Mouse (Mus musculus): ENCODE data around the gene Ppm1m.
A peak's percentile ranks its signal among the peaks of the same experiment; 100 is the strongest.

Ppm1m gene

GRCm38 (mm10) chr9:106220894-106221523 is 21.5 kb upstream of the Ppm1m start:
- DNase-seq (ENCODE audit: low read depth, low spot score) = no peak

GRCm38 (mm10) chr9:106216971-106217370 is 17.4 kb upstream of the Ppm1m start:
- no peak for DNase-seq (ENCODE audit: low read depth, low spot score)

- peak; percentile 66 for DNase-seq (ENCODE audit: low read depth, low spot score)
Measured at GRCm38 (mm10) chr9:106215341-106216125, 16.0 kb upstream of the Ppm1m start.

- no peak for DNase-seq (ENCODE audit: low read depth, low spot score)
Measured at GRCm38 (mm10) chr9:106212594-106212981, 13.0 kb upstream of the Ppm1m start.

GRCm38 (mm10) chr9:106211680-106212593 is 12.4 kb upstream of the Ppm1m start:
- DNase-seq (ENCODE audit: low read depth, low spot score) = peak; percentile 92

GRCm38 (mm10) chr9:106210853-106211609 is 11.5 kb upstream of the Ppm1m start:
- peak; percentile 71 for DNase-seq (ENCODE audit: low read depth, low spot score)

GRCm38 (mm10) chr9:106209954-106210353 is 10.4 kb upstream of the Ppm1m start:
- DNase-seq (ENCODE audit: low read depth, low spot score) = no peak

GRCm38 (mm10) chr9:106208181-106208580 is 8.6 kb upstream of the Ppm1m start:
- no peak for DNase-seq (ENCODE audit: low read depth, low spot score)

GRCm38 (mm10) chr9:106206515-106206914 is 7.0 kb upstream of the Ppm1m start:
- DNase-seq (ENCODE audit: low read depth, low spot score) = no peak

GRCm38 (mm10) chr9:106205713-106206290 is 6.3 kb upstream of the Ppm1m start:
- DNase-seq (ENCODE audit: low read depth, low spot score) = no peak

GRCm38 (mm10) chr9:106203990-106204851 is 4.7 kb upstream of the Ppm1m start:
- DNase-seq (ENCODE audit: low read depth, low spot score) = no peak

GRCm38 (mm10) chr9:106202819-106203636 is 3.5 kb upstream of the Ppm1m start, which contains the start of gene Twf2:
Gene Twf2 (plus strand): TSS chr9:106203108.
- DNase-seq (ENCODE audit: low read depth, low spot score) = peak; percentile 93

- DNase-seq (ENCODE audit: low read depth, low spot score) = no peak
Measured at GRCm38 (mm10) chr9:106201895-106202294, 2.3 kb upstream of the Ppm1m start.

GRCm38 (mm10) chr9:106198962-106199458 is 536 bp downstream of the Ppm1m start:
- peak; percentile 76 for DNase-seq (ENCODE audit: low read depth, low spot score)

- DNase-seq (ENCODE audit: low read depth, low spot score) = no peak
Measured at GRCm38 (mm10) chr9:106197732-106198131, 1.8 kb downstream of the Ppm1m start.

- no peak for DNase-seq (ENCODE audit: low read depth, low spot score)
Measured at GRCm38 (mm10) chr9:106197081-106197713, 2.3 kb downstream of the Ppm1m start.

GRCm38 (mm10) chr9:106195693-106196092 is 3.9 kb downstream of the Ppm1m start:
- no peak for DNase-seq (ENCODE audit: low read depth, low spot score)

Data from CD4-positive helper T cell, adult 2 months (primary cell).